Mouse (Mus musculus): ENCODE measurements around the gene Diras1. TPM values are rescaled to one million over a fixed set of nuclear protein-coding genes. Genes with fewer than 3 reads are reported as not detected.
"Not testable (repeated sequence)": the region's sequence is repeated elsewhere in the genome, so short reads cannot be mapped to it uniquely, and the experiment has no call there.

Gene Diras1
- polyA plus RNA-seq, 1 experiment from 2014 or later, result 1.4 TPM

- Histone ChIP-seq H3K4me3 (ENCODE audit: low read depth, low read length) (no peak overlapping the region), H3K9ac (replicated peaks; ENCODE audit: low read length) (no peak overlapping the region), H3K27ac (replicated peaks; ENCODE audit: low read depth, low read length) (no peak overlapping the region), H3K4me2 (ENCODE audit: low read depth, low read length) (no peak overlapping the region), H3K4me1 (ENCODE audit: control insufficient read depth, insufficient read depth, low read length) (no peaks in the 10 kb centered on the region), H3K36me3 (replicated peaks; ENCODE audit: control insufficient read depth, insufficient read depth, low read depth, low read length) (no peaks in the 10 kb centered on the region), H3K27me3 (ENCODE audit: control insufficient read depth, insufficient read depth, low read length) (no peaks in the 10 kb centered on the region), H3K9me3 (replicated peaks; ENCODE audit: control insufficient read depth, low read length) (no peaks in the 10 kb centered on the region)
- no peak for ATAC-seq (replicated peaks; ENCODE audit: insufficient number of reproducible peaks, low FRiP score, low TSS enrichment, low read depth)
- WGBS, result 68% methylated on average over 4 of the region's 4 CpGs
- no peak for DNase-seq (ENCODE audit: low spot score)
These were observed 30.8 kb downstream of the Diras1 start for GRCm38 (mm10) chr10:80994621-80995020.

- no peaks in the 10 kb centered on the region for H3K36me3 ChIP-seq (replicated peaks; ENCODE audit: control insufficient read depth, insufficient read depth, low read depth, low read length)
- no peaks in the 10 kb centered on the region for H3K9me3 ChIP-seq (replicated peaks; ENCODE audit: control insufficient read depth, low read length)
- ATAC-seq (replicated peaks; ENCODE audit: insufficient number of reproducible peaks, low FRiP score, low TSS enrichment, low read depth) (no peak), DNase-seq (ENCODE audit: low spot score) (no peak)
- H3K27ac ChIP-seq (replicated peaks; ENCODE audit: low read depth, low read length), result no peak overlapping the region
- H3K4me2 ChIP-seq (ENCODE audit: low read depth, low read length), result no peak overlapping the region
- no peak overlapping the region for H3K9ac ChIP-seq (replicated peaks; ENCODE audit: low read length)
- H3K4me1 ChIP-seq (ENCODE audit: control insufficient read depth, insufficient read depth, low read length), result no peaks in the 10 kb centered on the region
- 73% methylated on average over 5 of the region's 5 CpGs for WGBS
- no peaks in the 10 kb centered on the region for H3K27me3 ChIP-seq (ENCODE audit: control insufficient read depth, insufficient read depth, low read length)
- H3K4me3 ChIP-seq (ENCODE audit: low read depth, low read length), result no peak overlapping the region
These were observed 32.2 kb downstream of the Diras1 start for GRCm38 (mm10) chr10:80993276-80993675.

GRCm38 (mm10) chr10:80991945-80992344, 33.5 kb downstream of the Diras1 start:
- Histone ChIP-seq H3K4me1 (ENCODE audit: control insufficient read depth, insufficient read depth, low read length) (no peaks in the 10 kb centered on the region), H3K27me3 (ENCODE audit: control insufficient read depth, insufficient read depth, low read length) (peaks cover under 1% of the 10 kb centered on the region; the same call in 1 of the 2 replicates), H3K36me3 (replicated peaks; ENCODE audit: control insufficient read depth, insufficient read depth, low read depth, low read length) (no peaks in the 10 kb centered on the region), H3K27ac (replicated peaks; ENCODE audit: low read depth, low read length) (no peak overlapping the region), H3K4me2 (ENCODE audit: low read depth, low read length) (no peak overlapping the region), H3K9me3 (replicated peaks; ENCODE audit: control insufficient read depth, low read length) (no peaks in the 10 kb centered on the region), H3K9ac (replicated peaks; ENCODE audit: low read length) (no peak overlapping the region), H3K4me3 (ENCODE audit: low read depth, low read length) (no peak overlapping the region)
- 83% methylated on average over 1 of the region's 1 CpGs for WGBS
- ATAC-seq (replicated peaks; ENCODE audit: insufficient number of reproducible peaks, low FRiP score, low TSS enrichment, low read depth), result no peak
- no peak for DNase-seq (ENCODE audit: low spot score)

GRCm38 (mm10) chr10:80991007-80991406, 34.5 kb downstream of the Diras1 start:
- no peak for ATAC-seq (replicated peaks; ENCODE audit: insufficient number of reproducible peaks, low FRiP score, low TSS enrichment, low read depth)
- 7% methylated on average over 3 of the region's 3 CpGs for WGBS
- Histone ChIP-seq H3K36me3 (replicated peaks; ENCODE audit: control insufficient read depth, insufficient read depth, low read depth, low read length) (no peaks in the 10 kb centered on the region), H3K9me3 (replicated peaks; ENCODE audit: control insufficient read depth, low read length) (no peaks in the 10 kb centered on the region), H3K4me2 (ENCODE audit: low read depth, low read length) (no peak overlapping the region), H3K9ac (replicated peaks; ENCODE audit: low read length) (no peak overlapping the region), H3K27me3 (ENCODE audit: control insufficient read depth, insufficient read depth, low read length) (peaks cover 9% of the 10 kb centered on the region; the same call in 1 of the 2 replicates), H3K4me1 (ENCODE audit: control insufficient read depth, insufficient read depth, low read length) (no peaks in the 10 kb centered on the region), H3K27ac (replicated peaks; ENCODE audit: low read depth, low read length) (no peak overlapping the region), H3K4me3 (ENCODE audit: low read depth, low read length) (no peak overlapping the region)
- DNase-seq (ENCODE audit: low spot score), result peak; percentile 33

GRCm38 (mm10) chr10:80990406-80990805, 35.1 kb downstream of the Diras1 start:
- Histone ChIP-seq H3K4me2 (ENCODE audit: low read depth, low read length) (no peak overlapping the region), H3K9ac (replicated peaks; ENCODE audit: low read length) (no peak overlapping the region), H3K9me3 (replicated peaks; ENCODE audit: control insufficient read depth, low read length) (no peaks in the 10 kb centered on the region), H3K27ac (replicated peaks; ENCODE audit: low read depth, low read length) (no peak overlapping the region), H3K4me3 (ENCODE audit: low read depth, low read length) (no peak overlapping the region), H3K36me3 (replicated peaks; ENCODE audit: control insufficient read depth, insufficient read depth, low read depth, low read length) (no peaks in the 10 kb centered on the region), H3K27me3 (ENCODE audit: control insufficient read depth, insufficient read depth, low read length) (peaks cover 15% of the 10 kb centered on the region), H3K4me1 (ENCODE audit: control insufficient read depth, insufficient read depth, low read length) (peaks cover 3% of the 10 kb centered on the region)
- no peak for ATAC-seq (replicated peaks; ENCODE audit: insufficient number of reproducible peaks, low FRiP score, low TSS enrichment, low read depth)
- 72% methylated on average over 7 of the region's 7 CpGs for WGBS
- no peak for DNase-seq (ENCODE audit: low spot score)

- not testable (repeated sequence) for H3K4me1 ChIP-seq (ENCODE audit: control insufficient read depth, insufficient read depth, low read length); ATAC-seq (replicated peaks; ENCODE audit: insufficient number of reproducible peaks, low FRiP score, low TSS enrichment, low read depth)
These were observed 35.6 kb downstream of the Diras1 start for GRCm38 (mm10) chr10:80989854-80990253.

GRCm38 (mm10) chr10:80989446-80989845, 36.0 kb downstream of the Diras1 start:
- Histone ChIP-seq H3K9ac (replicated peaks; ENCODE audit: low read length) (no peak overlapping the region), H3K4me2 (ENCODE audit: low read depth, low read length) (no peak overlapping the region), H3K27me3 (ENCODE audit: control insufficient read depth, insufficient read depth, low read length) (peaks cover 20% of the 10 kb centered on the region), H3K4me3 (ENCODE audit: low read depth, low read length) (no peak overlapping the region), H3K9me3 (replicated peaks; ENCODE audit: control insufficient read depth, low read length) (no peaks in the 10 kb centered on the region), H3K27ac (replicated peaks; ENCODE audit: low read depth, low read length) (no peak overlapping the region), H3K36me3 (replicated peaks; ENCODE audit: control insufficient read depth, insufficient read depth, low read depth, low read length) (no peaks in the 10 kb centered on the region), H3K4me1 (ENCODE audit: control insufficient read depth, insufficient read depth, low read length) (peaks cover 3% of the 10 kb centered on the region)
- no peak for DNase-seq (ENCODE audit: low spot score)
- 70% methylated on average over 6 of the region's 6 CpGs for WGBS
- ATAC-seq (replicated peaks; ENCODE audit: insufficient number of reproducible peaks, low FRiP score, low TSS enrichment, low read depth), result no peak

More at GRCm38 (mm10) chr10:80989854-80990253, 35.6 kb downstream of the Diras1 start:
- WGBS, result 55% methylated on average over 4 of the region's 4 CpGs
- DNase-seq (ENCODE audit: low spot score); H3K27ac ChIP-seq (replicated peaks; ENCODE audit: low read depth, low read length); H3K4me2 ChIP-seq (ENCODE audit: low read depth, low read length); H3K9me3 ChIP-seq (replicated peaks; ENCODE audit: control insufficient read depth, low read length); H3K9ac ChIP-seq (replicated peaks; ENCODE audit: low read length); H3K4me3 ChIP-seq (ENCODE audit: low read depth, low read length); H3K36me3 ChIP-seq (replicated peaks; ENCODE audit: control insufficient read depth, insufficient read depth, low read depth, low read length): not testable (repeated sequence)
- H3K27me3 ChIP-seq (ENCODE audit: control insufficient read depth, insufficient read depth, low read length), result peaks cover 20% of the 10 kb centered on the region

GRCm38 (mm10) chr10:80987709-80988441, 37.6 kb downstream of the Diras1 start:
- Histone ChIP-seq H3K4me3 (ENCODE audit: low read depth, low read length) (no peak overlapping the region), H3K9ac (replicated peaks; ENCODE audit: low read length) (no peak overlapping the region), H3K36me3 (replicated peaks; ENCODE audit: control insufficient read depth, insufficient read depth, low read depth, low read length) (no peaks in the 10 kb centered on the region), H3K27me3 (ENCODE audit: control insufficient read depth, insufficient read depth, low read length) (peaks cover 20% of the 10 kb centered on the region), H3K4me2 (ENCODE audit: low read depth, low read length) (no peak overlapping the region; the same call in 1 of the 2 replicates), H3K9me3 (replicated peaks; ENCODE audit: control insufficient read depth, low read length) (no peaks in the 10 kb centered on the region), H3K27ac (replicated peaks; ENCODE audit: low read depth, low read length) (no peak overlapping the region; the same call in 1 of the 2 replicates), H3K4me1 (ENCODE audit: control insufficient read depth, insufficient read depth, low read length) (peaks cover 3% of the 10 kb centered on the region)
- DNase-seq (ENCODE audit: low spot score) (peak; percentile 92), ATAC-seq (replicated peaks; ENCODE audit: insufficient number of reproducible peaks, low FRiP score, low TSS enrichment, low read depth) (peak; percentile 83)
- WGBS, result 12% methylated on average over 10 of the region's 10 CpGs

Measured in embryonic facial prominence, embryonic 11.5 days (tissue).